Mouse (Mus musculus) megakaryocyte, embryonic 14.5 days (primary cell): Measurements from ENCODE around the gene Rcc2. TPM values are rescaled to one million over a fixed set of nuclear protein-coding genes. Genes with fewer than 3 reads are reported as not detected.
A peak's percentile ranks its signal among the peaks of the same experiment; 100 is the strongest.

ENCODE experiments used
- H3K27me3 ChIP-seq: replicated peaks from 2 replicates; pipeline ENCODE3; 2012; ENCODE audit warnings: inconsistent platforms
- H3K36me3 ChIP-seq: replicated peaks from 2 replicates; pipeline ENCODE3; 2012; ENCODE audit warnings: low read length, inconsistent platforms, mixed read lengths
- H3K4me1 ChIP-seq: 2 replicates; pipeline ENCODE4 v1.6.1; 2012; ENCODE audit warnings: inconsistent platforms
- H3K4me3 ChIP-seq: replicated peaks from 2 replicates; pipeline ENCODE3; 2012; ENCODE audit warnings: moderate library complexity, mild to moderate bottlenecking, inconsistent platforms
- H3K9me3 ChIP-seq: 2 replicates; pipeline ENCODE4 v1.6.1; 2012; ENCODE audit warnings: inconsistent platforms
- FLI1 ChIP-seq: IDR thresholded peaks from 2 replicates; pipeline ENCODE4 v1.6.1; 2012; ENCODE audit warnings: low read length, inconsistent platforms, mixed read lengths
- GATA1 ChIP-seq: IDR thresholded peaks from 3 replicates; pipeline ENCODE4 v1.6.1; 2012; ENCODE audit warnings: mixed read lengths, low read length, inconsistent platforms, borderline replicate concordance
- polyA plus RNA-seq: library from polyadenylated mRNA; stranded (reverse); fragments of >175 nt; gene quantifications from 2 replicates; pipeline ENCODE4 v1.2.3, GENCODE M21; 2012; ENCODE audit warnings: low replicate concordance; ENCODE audit not compliant: insufficient read depth

The Rcc2 gene
- polyA plus RNA-seq, 1 experiment = 233 TPM

GRCm38 (mm10) chr4:140747978-140748377 is 47.6 kb downstream of the Rcc2 start:
- Histone ChIP-seq H3K36me3 (no peaks in the 10 kb centered on the region), H3K9me3 (no peaks in the 10 kb centered on the region), H3K4me1 (peaks cover 16% of the 10 kb centered on the region), H3K27me3 (peaks cover 50% of the 10 kb centered on the region), H3K4me3 (no peak overlapping the region)
- TF ChIP-seq GATA1 = no peak
- no peak for TF ChIP-seq FLI1

- H3K4me1 ChIP-seq = peaks cover 12% of the 10 kb centered on the region
- H3K4me3 ChIP-seq = peak overlapping the region; percentile 7
- peaks cover 61% of the 10 kb centered on the region for H3K27me3 ChIP-seq
- H3K36me3 ChIP-seq = no peaks in the 10 kb centered on the region
- no peaks in the 10 kb centered on the region for H3K9me3 ChIP-seq
- no peak for TF ChIP-seq GATA1
- TF ChIP-seq FLI1 = no peak
These were observed 50.0 kb downstream of the Rcc2 start for GRCm38 (mm10) chr4:140750328-140750727.

- no peaks in the 10 kb centered on the region for H3K36me3 ChIP-seq
- no peak for TF ChIP-seq GATA1
- TF ChIP-seq FLI1 = no peak
- H3K27me3 ChIP-seq = peaks cover 54% of the 10 kb centered on the region
- H3K4me3 ChIP-seq = no peak overlapping the region
- peaks cover 15% of the 10 kb centered on the region for H3K4me1 ChIP-seq
- H3K9me3 ChIP-seq = no peaks in the 10 kb centered on the region
These were observed 53.0 kb downstream of the Rcc2 start for GRCm38 (mm10) chr4:140753366-140753765.

GRCm38 (mm10) chr4:140755811-140756210 is 55.5 kb downstream of the Rcc2 start:
- no peak for TF ChIP-seq GATA1
- TF ChIP-seq FLI1 = no peak
- H3K4me1 ChIP-seq = peaks cover 8% of the 10 kb centered on the region; the same call in 1 of the 2 replicates
- H3K9me3 ChIP-seq = no peaks in the 10 kb centered on the region

GRCm38 (mm10) chr4:140761601-140762000 is 61.3 kb downstream of the Rcc2 start:
- H3K4me3 ChIP-seq = no peak overlapping the region
- no peaks in the 10 kb centered on the region for H3K36me3 ChIP-seq
- H3K27me3 ChIP-seq = peaks cover 25% of the 10 kb centered on the region

More at GRCm38 (mm10) chr4:140755811-140756210, 55.5 kb downstream of the Rcc2 start:
- H3K4me3 ChIP-seq = no peak overlapping the region
- H3K27me3 ChIP-seq = peaks cover 54% of the 10 kb centered on the region
- no peaks in the 10 kb centered on the region for H3K36me3 ChIP-seq

GRCm38 (mm10) chr4:140763158-140763557 is 62.8 kb downstream of the Rcc2 start:
- peaks cover 6% of the 10 kb centered on the region for H3K4me1 ChIP-seq
- peaks cover 23% of the 10 kb centered on the region for H3K27me3 ChIP-seq
- no peaks in the 10 kb centered on the region for H3K36me3 ChIP-seq

More at GRCm38 (mm10) chr4:140761601-140762000, 61.3 kb downstream of the Rcc2 start:
- Histone ChIP-seq H3K9me3 (no peaks in the 10 kb centered on the region), H3K4me1 (peaks cover 10% of the 10 kb centered on the region)
- no peak for TF ChIP-seq GATA1
- no peak for TF ChIP-seq FLI1

GRCm38 (mm10) chr4:140765936-140766335 is 65.6 kb downstream of the Rcc2 start:
- H3K4me3 ChIP-seq = no peak overlapping the region
- H3K4me1 ChIP-seq = peaks cover 18% of the 10 kb centered on the region
- H3K9me3 ChIP-seq = no peaks in the 10 kb centered on the region
- peaks cover 13% of the 10 kb centered on the region for H3K27me3 ChIP-seq
- H3K36me3 ChIP-seq = no peaks in the 10 kb centered on the region
- TF ChIP-seq GATA1 (no peak), FLI1 (no peak)

More at GRCm38 (mm10) chr4:140763158-140763557, 62.8 kb downstream of the Rcc2 start:
- Histone ChIP-seq H3K4me3 (no peak overlapping the region), H3K9me3 (no peaks in the 10 kb centered on the region)
- TF ChIP-seq FLI1 (no peak), GATA1 (no peak)

- peaks cover 9% of the 10 kb centered on the region for H3K27me3 ChIP-seq
- H3K4me3 ChIP-seq = no peak overlapping the region
- TF ChIP-seq FLI1 (no peak), GATA1 (no peak)
- H3K9me3 ChIP-seq = no peaks in the 10 kb centered on the region
- H3K36me3 ChIP-seq = no peaks in the 10 kb centered on the region
- H3K4me1 ChIP-seq = peaks cover 32% of the 10 kb centered on the region
These were observed 68.6 kb downstream of the Rcc2 start for GRCm38 (mm10) chr4:140768973-140769372.

- H3K4me3 ChIP-seq = peak overlapping the region; percentile 88
- TF ChIP-seq FLI1 (no peak), GATA1 (no peak)
- H3K9me3 ChIP-seq = no peaks in the 10 kb centered on the region
- peaks cover 13% of the 10 kb centered on the region for H3K27me3 ChIP-seq
- H3K4me1 ChIP-seq = peaks cover 36% of the 10 kb centered on the region
- no peaks in the 10 kb centered on the region for H3K36me3 ChIP-seq
These were observed 70.1 kb downstream of the Rcc2 start for GRCm38 (mm10) chr4:140770433-140770832.

GRCm38 (mm10) chr4:140771091-140771490 is 70.8 kb downstream of the Rcc2 start:
- Histone ChIP-seq H3K27me3 (peaks cover 13% of the 10 kb centered on the region), H3K9me3 (no peaks in the 10 kb centered on the region), H3K36me3 (no peaks in the 10 kb centered on the region), H3K4me3 (peak overlapping the region; percentile 56), H3K4me1 (peaks cover 33% of the 10 kb centered on the region)
- TF ChIP-seq GATA1 (no peak), FLI1 (no peak)

Other genes with a start within 250 kb of the Rcc2 start
- 7.1 and 9.2 TPM in 2 replicates for gene Arhgef10l, start 34.5 kb upstream of the Rcc2 start, polyA plus RNA-seq
- not detected in 2 replicates for gene Padi6, start 42.1 kb downstream of the Rcc2 start, polyA plus RNA-seq
- 3.1 and 5.3 TPM in 2 replicates for gene Padi4, start 73.7 kb downstream of the Rcc2 start, polyA plus RNA-seq
- 0.02 TPM in 1 of 2 replicates, not detected in the other for gene Padi3, start 110.1 kb downstream of the Rcc2 start, polyA plus RNA-seq
- gene Padi1, start 145.2 kb downstream of the Rcc2 start, polyA plus RNA-seq = 0.29 TPM in 1 of 2 replicates, not detected in the other
- gene Padi2, start 205.8 kb downstream of the Rcc2 start, polyA plus RNA-seq = 3.3 and 3.8 TPM in 2 replicates